Mouse (Mus musculus): ENCODE results near the gene Tenm4. TPM values are rescaled to one million over a fixed set of nuclear protein-coding genes. Genes with fewer than 3 reads are reported as not detected.

Tenm4 gene
- polyA plus RNA-seq, 1 experiment from 2014 or later = 2.3 TPM

GRCm38 (mm10) chr7:96154025-96154424 lies 17.0 kb upstream of the Tenm4 start:
- 62% methylated on average over 3 of the region's 3 CpGs for WGBS (ENCODE audit: insufficient replicate concordance)
- no peak for ATAC-seq
- no peaks in the 10 kb centered on the region for H3K27me3 ChIP-seq (replicated peaks)
- H3K4me3 ChIP-seq = no peak overlapping the region
- no peaks in the 10 kb centered on the region for H3K4me1 ChIP-seq
- no peaks in the 10 kb centered on the region for H3K9me3 ChIP-seq (replicated peaks)
- H3K36me3 ChIP-seq = no peaks in the 10 kb centered on the region
- no peak overlapping the region for H3K27ac ChIP-seq
- no peak overlapping the region for H3K4me2 ChIP-seq
- no peak overlapping the region for H3K9ac ChIP-seq

GRCm38 (mm10) chr7:96156481-96157255 lies 14.4 kb upstream of the Tenm4 start:
- no peak overlapping the region for H3K4me3 ChIP-seq
- no peak overlapping the region for H3K27ac ChIP-seq
- H3K9ac ChIP-seq = no peak overlapping the region
- no peaks in the 10 kb centered on the region for H3K36me3 ChIP-seq
- H3K9me3 ChIP-seq (replicated peaks) = no peaks in the 10 kb centered on the region
- H3K27me3 ChIP-seq (replicated peaks) = no peaks in the 10 kb centered on the region
- H3K4me1 ChIP-seq = no peaks in the 10 kb centered on the region
- WGBS (ENCODE audit: insufficient replicate concordance) = 53% methylated on average over 7 of the region's 7 CpGs
- no peak overlapping the region for H3K4me2 ChIP-seq
- no peak for ATAC-seq

GRCm38 (mm10) chr7:96164141-96164540 lies 6.9 kb upstream of the Tenm4 start:
- Histone ChIP-seq H3K4me2 (no peak overlapping the region), H3K9ac (no peak overlapping the region), H3K36me3 (no peaks in the 10 kb centered on the region), H3K9me3 (replicated peaks) (no peaks in the 10 kb centered on the region), H3K27me3 (replicated peaks) (no peaks in the 10 kb centered on the region), H3K27ac (no peak overlapping the region), H3K4me3 (no peak overlapping the region), H3K4me1 (no peaks in the 10 kb centered on the region)
- no peak for ATAC-seq

- ATAC-seq = no peak
- H3K27ac ChIP-seq = no peak overlapping the region
- no peaks in the 10 kb centered on the region for H3K4me1 ChIP-seq
- no peak overlapping the region for H3K4me2 ChIP-seq
- no peak overlapping the region for H3K9ac ChIP-seq
- 46% methylated on average over 3 of the region's 3 CpGs for WGBS (ENCODE audit: insufficient replicate concordance)
- no peaks in the 10 kb centered on the region for H3K36me3 ChIP-seq
- peaks cover 3% of the 10 kb centered on the region; the same call in 1 of the 2 replicates for H3K27me3 ChIP-seq (replicated peaks)
- H3K9me3 ChIP-seq (replicated peaks) = no peaks in the 10 kb centered on the region
- no peak overlapping the region for H3K4me3 ChIP-seq
Observed at GRCm38 (mm10) chr7:96168921-96169320, 2.1 kb upstream of the Tenm4 start.

GRCm38 (mm10) chr7:96171596-96172563 lies 834 bp downstream of the Tenm4 start:
- Histone ChIP-seq H3K27ac (no peak overlapping the region), H3K9me3 (replicated peaks) (no peaks in the 10 kb centered on the region), H3K27me3 (replicated peaks) (peaks cover 3% of the 10 kb centered on the region; the same call in 1 of the 2 replicates), H3K4me2 (no peak overlapping the region), H3K4me1 (no peaks in the 10 kb centered on the region), H3K4me3 (no peak overlapping the region), H3K9ac (no peak overlapping the region), H3K36me3 (no peaks in the 10 kb centered on the region)
- WGBS (ENCODE audit: insufficient replicate concordance) = 27% methylated on average over 11 of the region's 11 CpGs
- ATAC-seq = no peak

- Histone ChIP-seq H3K4me3 (no peak overlapping the region), H3K27me3 (replicated peaks) (no peaks in the 10 kb centered on the region), H3K27ac (no peak overlapping the region), H3K4me1 (no peaks in the 10 kb centered on the region), H3K9ac (no peak overlapping the region), H3K9me3 (replicated peaks) (no peaks in the 10 kb centered on the region), H3K4me2 (no peak overlapping the region), H3K36me3 (no peaks in the 10 kb centered on the region)
- no peak for ATAC-seq
- 69% methylated on average over 8 of the region's 8 CpGs for WGBS (ENCODE audit: insufficient replicate concordance)
Observed at GRCm38 (mm10) chr7:96176781-96177180, 5.7 kb downstream of the Tenm4 start.

- Histone ChIP-seq H3K27ac (no peak overlapping the region), H3K4me2 (no peak overlapping the region), H3K36me3 (no peaks in the 10 kb centered on the region), H3K4me3 (no peak overlapping the region), H3K4me1 (no peaks in the 10 kb centered on the region), H3K9me3 (replicated peaks) (no peaks in the 10 kb centered on the region), H3K9ac (no peak overlapping the region), H3K27me3 (replicated peaks) (no peaks in the 10 kb centered on the region)
- 61% methylated on average over 4 of the region's 4 CpGs for WGBS (ENCODE audit: insufficient replicate concordance)
- no peak for ATAC-seq
Observed at GRCm38 (mm10) chr7:96181751-96182150, 10.7 kb downstream of the Tenm4 start.

GRCm38 (mm10) chr7:96183195-96183594 lies 12.1 kb downstream of the Tenm4 start:
- no peaks in the 10 kb centered on the region for H3K9me3 ChIP-seq (replicated peaks)
- no peak overlapping the region for H3K4me2 ChIP-seq
- ATAC-seq = no peak
- no peaks in the 10 kb centered on the region for H3K36me3 ChIP-seq
- H3K4me3 ChIP-seq = no peak overlapping the region
- no peaks in the 10 kb centered on the region for H3K4me1 ChIP-seq
- no peak overlapping the region for H3K27ac ChIP-seq
- WGBS (ENCODE audit: insufficient replicate concordance) = 70% methylated on average over 1 of the region's 1 CpGs
- no peak overlapping the region for H3K9ac ChIP-seq
- H3K27me3 ChIP-seq (replicated peaks) = no peaks in the 10 kb centered on the region

- Histone ChIP-seq H3K27ac (no peak overlapping the region), H3K4me1 (no peaks in the 10 kb centered on the region), H3K9ac (no peak overlapping the region), H3K27me3 (replicated peaks) (no peaks in the 10 kb centered on the region), H3K9me3 (replicated peaks) (no peaks in the 10 kb centered on the region), H3K4me2 (no peak overlapping the region), H3K4me3 (no peak overlapping the region), H3K36me3 (no peaks in the 10 kb centered on the region)
- ATAC-seq = no peak
- 72% methylated on average over 9 of the region's 9 CpGs for WGBS (ENCODE audit: insufficient replicate concordance)
Observed at GRCm38 (mm10) chr7:96185411-96185810, 14.4 kb downstream of the Tenm4 start.

- peaks cover 18% of the 10 kb centered on the region for H3K27me3 ChIP-seq (replicated peaks)
- 59% methylated on average over 10 of the region's 10 CpGs for WGBS (ENCODE audit: insufficient replicate concordance)
- H3K9ac ChIP-seq = no peak overlapping the region
- no peak for ATAC-seq
- H3K4me1 ChIP-seq = no peaks in the 10 kb centered on the region
- no peak overlapping the region for H3K4me3 ChIP-seq
- no peak overlapping the region for H3K27ac ChIP-seq
- H3K4me2 ChIP-seq = no peak overlapping the region
- no peaks in the 10 kb centered on the region for H3K36me3 ChIP-seq
- no peaks in the 10 kb centered on the region for H3K9me3 ChIP-seq (replicated peaks)
Observed at GRCm38 (mm10) chr7:96203812-96204560, 32.9 kb downstream of the Tenm4 start.

GRCm38 (mm10) chr7:96204809-96205350 lies 33.8 kb downstream of the Tenm4 start:
- Histone ChIP-seq H3K27me3 (replicated peaks) (peaks cover 27% of the 10 kb centered on the region), H3K36me3 (no peaks in the 10 kb centered on the region), H3K9ac (no peak overlapping the region), H3K4me3 (no peak overlapping the region), H3K27ac (no peak overlapping the region), H3K4me2 (no peak overlapping the region), H3K4me1 (no peaks in the 10 kb centered on the region), H3K9me3 (replicated peaks) (no peaks in the 10 kb centered on the region)
- ATAC-seq = no peak
- 20% methylated on average over 10 of the region's 10 CpGs for WGBS (ENCODE audit: insufficient replicate concordance)

All from liver, embryonic 12.5 days (tissue).